Mouse (Mus musculus) liver, embryonic 16.5 days (tissue): ENCODE measurements around the gene Apof. TPM values are rescaled to one million over a fixed set of nuclear protein-coding genes. Genes with fewer than 3 reads are reported as not detected.
A peak's percentile ranks its signal among the peaks of the same experiment; 100 is the strongest.
"Not testable (repeated sequence)": the region's sequence is repeated elsewhere in the genome, so short reads cannot be mapped to it uniquely, and the experiment has no call there.

Experiments used
- ATAC-seq: fragments of 200-750 bp; cut with Nextera tagmentation; 2 replicates; pipeline ENCODE4 v1.8.0; 2017; ENCODE audit warnings: low read depth, mild to moderate bottlenecking, moderate number of reproducible peaks, moderate library complexity
- H3K27ac ChIP-seq: fragments of 300-500 bp; sonication (generic); 2 replicates; pipeline ENCODE4 v1.5.1; 2014; ENCODE audit warnings: mild to moderate bottlenecking, low read length
- H3K27me3 ChIP-seq: fragments of 300-500 bp; sonication (generic); 2 replicates; pipeline ENCODE4 v1.6.1; 2014; ENCODE audit warnings: low read depth, low read length, mixed read lengths; ENCODE audit not compliant: control insufficient read depth, insufficient read depth
- H3K36me3 ChIP-seq: fragments of 300-500 bp; sonication (generic); 2 replicates; pipeline ENCODE4 v1.6.1; 2014; ENCODE audit warnings: mild to moderate bottlenecking; ENCODE audit not compliant: control insufficient read depth, insufficient read depth
- H3K4me1 ChIP-seq: fragments of 300-500 bp; sonication (generic); 2 replicates; pipeline ENCODE4 v1.6.1; 2014; ENCODE audit warnings: low read depth, low read length, mixed read lengths; ENCODE audit not compliant: control insufficient read depth
- H3K4me2 ChIP-seq: fragments of 300-500 bp; sonication (generic); 2 replicates; pipeline ENCODE4 v1.6.1; 2014; ENCODE audit warnings: low read depth, low read length, mixed read lengths
- H3K4me3 ChIP-seq: fragments of 300-500 bp; sonication (generic); 2 replicates; pipeline ENCODE4 v1.5.1; 2014; ENCODE audit warnings: low read depth, mild to moderate bottlenecking, low read length
- H3K9ac ChIP-seq: fragments of 300-500 bp; sonication (generic); 2 replicates; pipeline ENCODE4 v1.6.1; 2014; ENCODE audit warnings: low read depth, low read length
- H3K9me3 ChIP-seq: fragments of 300-500 bp; sonication (generic); replicated peaks from 2 replicates; pipeline ENCODE4 v1.6.1; 2016; ENCODE audit warnings: low read length; ENCODE audit not compliant: control insufficient read depth
- WGBS: fragments of 180-500 bp; shearing (Covaris S2); extraction: QIAGEN DNeasy Blood & Tissue Kit; methylation state at CpG from one replicate; pipeline ENCODE4 v1.1.7; 2014; ENCODE audit not compliant: insufficient replicate concordance; 5-methylcytosine and 5-hydroxymethylcytosine counted together
- polyA plus RNA-seq: library from polyadenylated mRNA; unstranded; fragments of >200 nt; fragmentation: Nextera tagmentation; extraction: Ambion mirVana; gene quantifications from 2 replicates; pipeline ENCODE4 v1.2.1, GENCODE M21; 2015

The Apof gene
- polyA plus RNA-seq, 1 experiment from 2014 or later: 253 TPM

DNA sequence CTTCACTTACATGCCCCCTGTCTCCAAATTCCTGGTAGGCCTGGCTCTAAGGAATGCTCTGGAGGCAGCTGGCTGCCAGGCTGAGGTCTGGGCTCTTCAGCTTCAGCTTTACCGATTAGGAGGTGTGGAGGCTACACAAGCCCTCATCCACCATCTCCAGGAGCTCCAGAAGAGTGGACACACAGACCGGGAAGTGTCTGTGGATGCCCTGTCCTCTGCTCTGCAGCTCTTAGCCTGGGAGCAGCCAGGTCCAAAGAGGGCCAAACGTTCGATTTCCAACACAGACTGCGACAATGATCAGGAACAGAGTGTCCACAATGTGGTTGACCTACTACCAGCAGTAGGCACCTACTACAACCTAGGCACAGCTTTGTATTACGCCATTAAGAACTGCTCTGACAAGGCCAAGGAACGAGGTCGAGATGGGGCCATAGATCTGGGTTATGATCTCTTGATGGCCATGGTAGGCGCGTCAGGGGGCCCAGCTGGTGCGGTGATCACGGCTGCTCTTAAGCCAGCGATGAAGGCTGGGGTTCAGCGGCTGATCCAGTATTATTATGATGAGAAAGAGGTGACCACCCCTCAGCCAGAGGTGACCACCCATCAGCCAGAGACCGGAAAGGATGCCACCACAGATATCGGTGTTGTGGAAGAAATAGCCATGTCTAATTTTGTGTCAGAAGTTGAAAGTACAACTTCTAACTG is 887 bp downstream of the Apof start:
- Histone ChIP-seq H3K9me3 (no peaks in the 10 kb centered on the region), H3K36me3 (no peaks in the 10 kb centered on the region), H3K4me3 (peak overlapping the region; percentile 82), H3K27ac (peak overlapping the region; percentile 76), H3K9ac (peak overlapping the region; percentile 76), H3K27me3 (no peaks in the 10 kb centered on the region), H3K4me1 (peaks cover 12% of the 10 kb centered on the region), H3K4me2 (peak overlapping the region; percentile 95)
- WGBS: 76% methylated on average over 16 of the region's 16 CpGs
- no peak for ATAC-seq

DNA sequence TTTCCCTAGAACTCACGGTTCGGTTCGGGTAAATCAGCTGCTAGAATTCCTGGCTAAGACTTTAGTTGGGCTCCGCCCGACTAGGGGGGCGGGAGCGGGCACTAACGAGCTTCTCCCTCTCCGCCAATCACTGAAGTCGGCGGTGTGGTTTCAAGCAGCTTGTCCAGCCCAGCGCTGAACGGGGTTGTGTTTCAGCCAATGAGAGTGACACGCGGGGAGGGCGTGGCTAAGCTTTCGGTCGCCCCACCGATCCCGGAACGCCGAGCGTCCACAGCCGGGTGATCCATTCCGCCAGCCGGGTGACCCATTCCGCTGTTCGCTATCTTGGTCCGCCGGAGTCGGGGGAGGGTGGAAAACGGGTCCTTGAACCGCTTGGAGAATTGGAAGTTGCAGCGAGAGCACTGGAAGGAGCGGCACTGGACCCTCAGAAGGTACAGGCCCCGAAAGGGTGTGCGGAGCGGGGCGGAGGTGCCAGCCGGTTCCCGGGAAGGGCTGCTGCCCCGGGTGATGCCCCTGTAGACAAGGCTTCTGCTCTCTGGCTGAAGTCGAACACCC is 1.9 kb downstream of the Apof start, which contains the start of gene Stat2:
Stat2 (plus strand) TSS at position 273 of the 555 bp plus-strand sequence.
- Histone ChIP-seq H3K27me3 (no peaks in the 10 kb centered on the region), H3K27ac (peak within 1 kb of the TSS; percentile 76), H3K4me1 (peaks cover 12% of the 10 kb centered on the region), H3K4me3 (peak within 1 kb of the TSS; percentile 82), H3K9me3 (no peaks in the 10 kb centered on the region), H3K36me3 (no peaks in the 10 kb centered on the region), H3K9ac (peak within 1 kb of the TSS; percentile 88), H3K4me2 (peak within 1 kb of the TSS; percentile 95)
- WGBS: 0% methylated on average over 43 of the region's 43 CpGs
- peak; percentile 98 for ATAC-seq

DNA sequence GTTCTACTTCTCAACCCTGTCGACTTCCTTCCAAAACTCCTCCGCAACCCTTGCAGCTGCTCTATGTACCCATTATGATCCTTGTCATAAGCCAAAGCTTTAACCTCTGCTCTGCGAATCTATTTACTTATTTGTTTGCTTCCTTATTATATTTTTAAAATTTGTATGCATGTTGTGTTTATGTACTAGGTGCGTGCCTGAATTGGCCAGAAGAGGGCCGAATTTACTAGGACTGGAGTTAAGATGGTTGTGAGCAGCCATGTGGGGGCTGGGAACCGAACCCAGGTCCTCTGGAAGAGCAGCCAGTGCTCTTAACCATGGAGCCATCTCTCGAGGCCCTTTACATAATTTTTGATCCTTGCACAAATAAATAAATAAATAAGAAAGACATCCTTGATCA is 2.4 kb downstream of the Apof start:
- peak overlapping the region; percentile 82 for H3K4me3 ChIP-seq
- H3K36me3 ChIP-seq: no peaks in the 10 kb centered on the region
- H3K27me3 ChIP-seq: no peaks in the 10 kb centered on the region
- H3K27ac ChIP-seq: peak overlapping the region; percentile 56
- peak overlapping the region; percentile 63 for H3K4me2 ChIP-seq
- ATAC-seq: no peak
- H3K4me1 ChIP-seq: peaks cover 12% of the 10 kb centered on the region
- H3K9ac ChIP-seq: peak overlapping the region; percentile 88
- no peaks in the 10 kb centered on the region for H3K9me3 ChIP-seq
- WGBS: 37% methylated on average over 7 of the region's 7 CpGs

DNA sequence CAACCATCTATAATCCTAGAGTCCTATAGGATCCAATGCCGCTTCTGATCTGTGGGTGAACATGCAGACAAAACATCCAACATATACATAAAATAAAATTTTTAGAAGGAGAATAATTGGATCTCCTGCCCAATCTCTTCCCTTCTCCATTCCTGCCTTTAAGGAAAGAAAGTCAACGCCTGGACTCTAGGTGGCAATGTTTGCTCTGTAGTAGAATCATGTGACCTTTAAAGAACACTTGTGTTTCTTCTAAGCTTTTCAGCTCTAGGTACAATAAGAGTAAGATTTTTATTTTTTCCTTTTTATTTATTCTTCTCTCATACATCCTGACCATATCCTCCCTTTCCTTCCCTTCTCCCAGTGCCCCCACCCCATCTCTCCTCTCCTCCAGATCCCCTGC is 3.4 kb downstream of the Apof start:
- Histone ChIP-seq H3K9ac (no peak overlapping the region), H3K4me1 (peaks cover 12% of the 10 kb centered on the region), H3K27ac (no peak overlapping the region), H3K4me2 (no peak overlapping the region), H3K9me3 (no peaks in the 10 kb centered on the region), H3K27me3 (no peaks in the 10 kb centered on the region), H3K36me3 (peaks cover under 1% of the 10 kb centered on the region; the same call in 1 of the 2 replicates), H3K4me3 (no peak overlapping the region)
- 56% methylated on average over 2 of the region's 2 CpGs for WGBS
- no peak for ATAC-seq

DNA sequence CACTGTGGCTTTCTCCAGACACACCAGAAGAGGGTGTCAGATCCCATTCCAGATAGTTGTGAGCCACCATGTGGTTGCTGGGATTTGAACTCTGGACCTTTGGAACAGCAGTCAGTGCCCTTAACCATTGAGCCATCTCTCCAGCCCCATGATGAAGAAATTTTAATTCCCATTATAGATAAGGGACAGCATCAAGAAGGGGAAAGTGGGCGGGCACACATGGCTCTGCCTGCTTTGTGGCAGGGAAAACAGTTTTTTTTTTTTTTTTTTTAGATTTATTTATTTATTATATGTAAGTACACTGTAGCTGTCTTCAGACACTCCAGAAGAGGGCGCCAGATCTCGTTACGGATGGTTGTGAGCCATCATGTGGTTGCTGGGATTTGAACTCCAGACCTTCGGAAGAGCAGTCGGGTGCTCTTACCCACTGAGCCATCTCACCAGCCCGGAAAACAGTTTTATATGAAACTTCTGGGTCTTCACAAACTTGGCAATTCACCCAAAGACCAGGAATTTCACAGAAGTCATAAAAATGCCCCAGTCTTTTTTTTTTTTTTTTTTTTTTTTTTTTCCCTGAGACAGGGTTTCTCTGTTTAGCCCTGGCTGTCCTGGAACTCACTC is 4.5 kb downstream of the Apof start:
- not testable (repeated sequence) for ATAC-seq, H3K4me2 ChIP-seq, H3K9ac ChIP-seq, H3K36me3 ChIP-seq, H3K9me3 ChIP-seq, H3K4me3 ChIP-seq, H3K27ac ChIP-seq, H3K27me3 ChIP-seq
- WGBS: 80% methylated on average over 4 of the region's 7 CpGs
- H3K4me1 ChIP-seq: peaks cover 12% of the 10 kb centered on the region

DNA sequence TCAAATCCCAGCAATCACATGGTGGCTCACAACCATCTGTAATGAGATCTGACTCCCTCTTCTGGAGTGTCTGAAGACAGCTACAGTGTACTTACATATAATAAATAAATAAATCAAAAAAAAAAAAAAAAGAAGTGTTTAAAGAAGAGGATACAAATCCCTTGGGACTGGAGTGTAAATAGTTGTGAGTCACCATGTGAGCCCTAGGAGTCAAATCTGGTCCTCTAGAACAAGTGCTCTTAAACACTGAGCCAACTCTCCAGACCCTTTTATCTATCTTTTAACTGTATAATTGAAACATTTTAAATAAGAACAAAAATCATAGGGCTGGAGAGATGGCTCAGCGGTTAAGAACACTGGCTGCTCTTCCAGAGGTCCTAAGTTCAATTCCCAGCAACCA is 6.9 kb downstream of the Apof start:
- H3K9me3 ChIP-seq, H3K9ac ChIP-seq, H3K27ac ChIP-seq, H3K4me3 ChIP-seq, H3K4me1 ChIP-seq, H3K4me2 ChIP-seq, ATAC-seq, H3K27me3 ChIP-seq: not testable (repeated sequence)
- H3K36me3 ChIP-seq: peaks cover 17% of the 10 kb centered on the region
- 88% methylated on average over 1 of the region's 1 CpGs for WGBS

DNA sequence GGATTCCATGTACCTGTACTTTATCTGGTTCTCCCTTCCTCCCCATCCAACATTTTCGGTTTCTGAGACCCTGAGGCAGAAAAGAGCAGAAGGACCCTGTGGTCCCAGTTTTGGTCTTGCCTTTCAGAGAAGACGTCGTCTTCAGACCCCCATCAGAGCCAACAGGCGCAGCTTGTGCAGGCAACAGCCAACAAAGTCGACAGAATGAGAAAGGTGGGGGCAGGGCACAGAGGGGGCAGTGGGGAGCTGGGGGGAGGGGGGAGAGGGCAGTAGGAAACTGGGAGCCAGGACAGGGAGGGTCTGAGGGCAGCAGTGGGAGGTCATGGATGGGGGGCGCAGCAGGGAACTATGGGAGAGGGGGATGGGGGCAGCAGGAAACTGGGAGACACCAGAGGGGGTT is 9.7 kb downstream of the Apof start:
- Histone ChIP-seq H3K9me3 (no peaks in the 10 kb centered on the region), H3K4me3 (no peak overlapping the region), H3K9ac (no peak overlapping the region), H3K36me3 (peaks cover 34% of the 10 kb centered on the region), H3K27me3 (no peaks in the 10 kb centered on the region), H3K27ac (no peak overlapping the region), H3K4me2 (no peak overlapping the region), H3K4me1 (no peaks in the 10 kb centered on the region; the same call in 1 of the 2 replicates)
- 70% methylated on average over 6 of the region's 6 CpGs for WGBS
- ATAC-seq: no peak

DNA sequence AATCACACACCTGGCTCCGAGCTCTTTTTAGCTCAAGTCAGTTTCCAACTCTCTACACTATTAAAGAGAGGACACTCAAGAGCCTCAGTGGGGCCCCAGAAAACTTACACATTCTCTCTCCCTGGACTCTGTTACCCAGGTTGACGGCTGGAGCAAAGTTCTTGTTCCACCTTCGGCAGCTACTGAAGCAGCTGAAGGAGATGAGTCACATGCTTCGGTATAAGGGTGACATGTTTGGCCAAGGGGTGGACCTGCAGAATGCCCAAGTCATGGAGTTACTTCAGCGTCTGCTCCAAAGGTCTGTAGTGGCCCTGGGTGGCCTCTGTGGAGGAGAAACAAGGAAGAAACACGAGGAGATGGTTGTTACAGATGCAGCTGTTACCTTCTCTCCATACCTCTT is 12.5 kb downstream of the Apof start:
- Histone ChIP-seq H3K27me3 (no peaks in the 10 kb centered on the region), H3K4me3 (no peak overlapping the region), H3K4me2 (no peak overlapping the region), H3K9me3 (no peaks in the 10 kb centered on the region), H3K4me1 (no peaks in the 10 kb centered on the region; the same call in 1 of the 2 replicates), H3K9ac (no peak overlapping the region), H3K36me3 (peaks cover 45% of the 10 kb centered on the region), H3K27ac (no peak overlapping the region)
- ATAC-seq: no peak
- 74% methylated on average over 6 of the region's 6 CpGs for WGBS

DNA sequence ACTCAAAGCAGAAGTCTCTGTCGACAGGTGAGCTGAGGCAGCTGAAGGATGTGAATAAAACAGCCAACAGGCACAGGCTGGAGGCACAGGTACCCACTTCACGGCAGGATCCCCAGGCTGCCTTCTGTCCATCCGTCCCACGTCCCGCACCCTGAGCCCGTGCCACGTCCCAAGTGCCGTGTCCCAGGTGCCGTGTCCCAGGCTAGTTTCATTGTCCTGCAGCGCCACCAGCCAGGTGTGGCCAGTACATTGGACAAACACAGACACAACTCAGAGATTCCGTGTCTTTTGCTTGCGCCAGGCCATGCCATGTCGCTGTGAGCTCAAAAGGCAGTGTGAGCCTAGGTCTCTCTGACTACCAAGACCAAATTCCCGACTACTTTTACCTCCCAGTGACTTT is 13.2 kb downstream of the Apof start:
- no peak for ATAC-seq
- no peaks in the 10 kb centered on the region for H3K27me3 ChIP-seq
- H3K9me3 ChIP-seq: no peaks in the 10 kb centered on the region
- H3K4me3 ChIP-seq: no peak overlapping the region
- peaks cover 45% of the 10 kb centered on the region for H3K36me3 ChIP-seq
- no peak overlapping the region for H3K9ac ChIP-seq
- WGBS: 90% methylated on average over 14 of the region's 14 CpGs
- no peak overlapping the region for H3K4me2 ChIP-seq
- no peaks in the 10 kb centered on the region; the same call in 1 of the 2 replicates for H3K4me1 ChIP-seq
- no peak overlapping the region for H3K27ac ChIP-seq
